Mouse (Mus musculus) cerebellum, adult 8-10 months (tissue): ENCODE results near the gene Herc2.
"Not testable (repeated sequence)": the region's sequence is repeated elsewhere in the genome, so short reads cannot be mapped to it uniquely, and the experiment has no call there.

Source experiments
- DNase-seq: peaks from one replicate; pipeline ENCODE4 v3.0.0; 2022

Gene Herc2

DNA sequence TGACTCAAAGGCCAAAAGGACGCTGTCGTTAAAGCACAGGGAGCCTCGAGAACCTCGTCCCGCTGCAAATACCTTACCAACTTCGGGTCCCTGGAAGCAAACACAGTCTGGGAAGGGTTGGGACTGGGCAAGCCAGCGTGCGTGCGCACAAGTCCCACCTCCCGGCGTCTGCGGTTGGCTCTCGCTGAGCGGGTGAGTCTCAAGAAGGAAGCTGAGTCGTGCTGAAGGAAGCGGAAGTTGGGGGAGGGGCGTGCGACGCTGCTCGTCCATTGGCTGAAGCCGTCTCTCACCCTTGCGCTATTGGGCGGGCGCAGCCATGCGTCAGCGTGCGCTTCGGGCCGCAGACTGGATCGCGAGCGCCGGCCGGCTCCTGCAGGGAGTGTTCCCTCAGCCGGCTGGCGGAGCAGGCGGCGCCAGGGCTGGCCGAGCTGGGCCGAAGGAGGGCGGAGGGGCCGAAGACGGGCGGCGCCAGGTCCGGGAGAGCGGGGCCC lies at the start of gene Herc2:
Gene Herc2, plus strand, starts transcription at position 366 of the 491 bp plus-strand sequence.
- DNase-seq = peak; percentile 98

GRCm38 (mm10) chr7:56010318-56011017 lies 39.5 kb upstream of the Herc2 start:
- DNase-seq = no peak

GRCm38 (mm10) chr7:56011018-56011333 lies 39.0 kb upstream of the Herc2 start:
- DNase-seq = no peak

DNA sequence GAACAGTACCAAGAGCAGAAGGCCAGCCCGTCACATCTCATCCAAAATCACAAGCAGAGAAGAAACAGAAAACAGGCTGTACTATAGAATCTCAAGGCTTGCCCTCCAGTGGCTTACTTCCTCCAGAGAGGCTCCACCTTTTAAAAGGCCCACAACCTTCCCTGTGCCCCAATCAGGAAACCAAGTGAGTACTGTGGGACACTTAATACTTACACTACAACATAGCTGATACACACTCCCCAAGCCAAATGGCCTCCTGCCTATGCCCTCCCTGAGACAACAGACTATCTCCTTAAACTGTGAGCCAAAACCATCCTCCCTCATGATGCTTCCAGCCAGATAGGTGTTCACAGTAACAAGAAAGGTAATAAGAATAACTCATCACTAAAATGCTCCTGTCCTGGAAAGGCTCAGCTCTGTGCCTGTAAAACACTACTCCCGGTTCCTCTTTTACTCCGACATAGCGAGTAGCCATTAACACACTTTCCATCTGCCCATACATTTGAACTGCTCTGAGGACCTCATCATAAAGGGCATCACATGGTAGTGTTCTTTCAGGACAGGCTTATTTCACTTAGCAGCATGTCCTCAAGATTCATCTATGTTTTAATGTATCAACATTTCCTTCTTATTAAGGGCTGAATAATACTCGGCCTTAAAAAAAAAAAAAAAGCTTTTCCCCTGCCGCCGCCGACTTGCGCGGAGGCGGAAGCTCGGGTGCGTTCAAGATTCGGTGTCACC lies 36.6 kb upstream of the Herc2 start:
- DNase-seq = no peak

DNA sequence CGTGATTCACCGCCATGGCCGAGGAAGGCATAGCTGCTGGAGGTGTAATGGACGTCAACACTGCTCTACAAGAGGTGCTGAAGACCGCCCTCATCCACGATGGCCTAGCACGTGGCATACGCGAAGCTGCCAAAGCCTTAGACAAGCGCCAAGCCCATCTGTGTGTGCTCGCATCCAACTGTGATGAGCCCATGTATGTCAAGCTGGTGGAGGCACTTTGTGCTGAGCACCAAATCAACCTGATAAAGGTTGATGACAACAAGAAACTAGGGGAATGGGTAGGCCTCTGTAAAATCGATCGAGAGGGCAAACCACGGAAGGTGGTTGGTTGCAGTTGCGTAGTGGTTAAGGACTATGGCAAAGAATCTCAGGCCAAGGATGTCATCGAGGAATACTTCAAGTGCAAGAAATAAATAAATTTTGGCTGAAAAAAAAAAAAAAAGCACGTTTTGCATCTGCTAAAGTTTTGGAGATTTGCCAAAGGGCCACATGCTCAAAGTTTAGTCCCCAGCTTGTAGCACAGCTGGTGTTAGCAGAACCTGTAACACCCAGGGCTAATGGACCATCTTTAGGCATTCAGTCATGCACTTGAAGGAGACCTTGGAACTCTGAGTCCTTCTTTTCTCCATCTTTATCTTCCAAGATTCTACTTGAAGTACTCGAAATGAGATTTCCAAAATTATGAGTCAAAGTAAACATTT lies 35.8 kb upstream of the Herc2 start:
- not testable (repeated sequence) for DNase-seq

DNA sequence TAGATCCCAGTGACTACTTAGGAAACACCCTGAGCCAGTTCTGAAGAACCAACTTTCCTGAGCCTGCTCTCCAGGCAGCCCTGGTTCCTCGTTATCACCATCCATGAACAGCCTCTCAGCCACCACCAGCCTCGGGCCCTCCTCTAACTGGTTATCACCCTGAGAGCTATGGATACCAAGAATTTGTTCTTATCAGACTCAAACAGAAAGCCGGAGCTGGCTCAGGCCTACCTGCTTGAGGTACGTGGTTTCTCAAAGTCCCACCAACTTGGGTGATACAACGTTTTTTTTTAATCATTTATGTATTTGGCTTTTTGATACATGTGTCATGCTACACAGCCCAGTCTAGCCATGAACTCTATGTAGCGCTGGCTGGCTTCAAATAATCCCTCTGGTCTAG lies 34.8 kb upstream of the Herc2 start:
- no peak for DNase-seq

DNA sequence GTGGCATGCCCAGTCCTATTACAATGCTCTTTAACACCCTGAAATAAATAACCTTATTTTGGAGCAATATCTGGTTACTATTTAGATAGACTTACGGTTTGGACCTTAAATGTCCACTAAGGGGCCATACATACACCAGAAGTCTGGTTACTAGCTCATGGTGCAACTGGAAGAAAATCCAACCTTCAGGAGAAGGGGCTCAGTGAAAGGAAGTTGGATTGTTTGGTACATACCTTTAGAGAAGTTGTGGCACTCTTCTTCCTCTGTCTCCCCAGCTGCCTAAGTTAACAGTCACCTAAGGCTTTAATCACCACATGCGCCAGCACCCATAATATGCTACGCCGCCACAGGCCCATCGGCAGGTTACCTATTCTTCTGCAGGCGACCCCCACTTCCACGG lies 34.2 kb upstream of the Herc2 start:
- no peak for DNase-seq

GRCm38 (mm10) chr7:56017761-56018160 lies 32.2 kb upstream of the Herc2 start:
- DNase-seq = no peak

DNA sequence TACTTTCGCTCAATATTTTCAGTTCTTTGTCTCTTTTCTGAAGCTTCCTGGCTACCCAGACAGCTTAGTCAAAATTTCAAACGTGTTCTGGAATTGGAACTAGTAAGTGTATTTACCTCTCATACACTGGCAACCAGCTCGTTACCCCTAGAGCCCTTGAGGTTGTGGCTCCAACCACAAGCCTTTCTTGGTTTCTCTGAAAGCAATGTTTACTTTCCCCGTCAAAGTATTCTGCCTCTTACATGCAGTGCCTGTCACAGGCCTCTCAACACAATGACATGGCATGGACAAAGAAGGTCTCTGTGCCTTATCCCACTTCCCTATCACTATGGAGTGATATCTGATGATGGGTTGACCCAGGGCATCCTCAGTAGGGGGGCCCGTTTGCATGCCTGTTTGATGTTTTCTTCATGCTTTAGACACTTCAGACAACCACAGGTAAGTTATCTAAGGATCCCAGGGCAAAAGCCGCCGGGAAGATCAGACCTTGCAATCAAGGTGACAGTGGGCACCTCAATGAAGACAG lies 31.5 kb upstream of the Herc2 start:
- DNase-seq = no peak

DNA sequence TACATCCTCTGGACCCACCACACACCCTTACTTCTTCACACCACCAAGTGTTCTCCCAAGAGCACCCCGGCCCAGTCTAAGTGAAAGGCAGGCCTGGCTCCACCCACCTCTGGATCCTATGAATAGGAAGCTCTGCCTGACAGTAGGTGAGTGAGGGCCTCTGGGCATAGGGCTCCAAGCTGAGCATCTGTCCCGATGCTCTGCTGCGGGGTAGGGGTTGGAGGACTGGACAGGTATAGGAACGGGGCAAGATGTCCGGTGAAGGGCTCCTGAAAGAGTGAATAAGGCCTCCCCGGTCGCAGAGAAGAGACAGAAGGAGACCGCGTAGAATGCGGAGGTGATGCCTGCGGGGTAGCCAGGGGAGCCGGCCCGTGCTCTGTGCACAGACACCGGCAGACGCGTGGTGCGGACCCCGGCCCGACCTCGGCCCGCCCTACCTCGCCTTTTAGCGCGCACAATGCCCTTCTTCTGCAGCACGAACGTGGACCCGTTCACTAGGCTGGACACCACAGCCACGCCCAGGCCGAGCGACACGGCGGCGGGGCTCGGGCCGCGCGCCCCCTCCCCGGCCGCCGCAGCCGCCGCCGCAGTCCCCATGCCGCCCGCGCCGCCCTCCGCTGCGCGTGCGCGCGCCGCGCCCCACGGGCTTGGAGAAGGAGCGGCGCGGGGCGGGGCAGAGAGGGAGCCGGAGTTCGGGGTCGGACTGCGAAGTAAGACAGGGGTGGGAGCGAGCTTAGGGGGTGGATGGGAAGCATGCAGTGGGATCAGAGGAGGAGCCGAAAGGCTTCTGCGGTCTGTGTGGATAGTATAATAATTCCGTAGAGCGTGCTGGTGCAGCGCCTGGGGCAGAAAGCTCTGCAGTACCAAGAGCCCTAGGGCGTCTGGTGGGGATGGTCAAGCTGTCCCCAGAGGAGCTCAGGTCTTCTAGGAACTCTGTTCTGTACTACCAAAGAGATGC lies 30.7 kb upstream of the Herc2 start:
- DNase-seq = peak; percentile 59

DNA sequence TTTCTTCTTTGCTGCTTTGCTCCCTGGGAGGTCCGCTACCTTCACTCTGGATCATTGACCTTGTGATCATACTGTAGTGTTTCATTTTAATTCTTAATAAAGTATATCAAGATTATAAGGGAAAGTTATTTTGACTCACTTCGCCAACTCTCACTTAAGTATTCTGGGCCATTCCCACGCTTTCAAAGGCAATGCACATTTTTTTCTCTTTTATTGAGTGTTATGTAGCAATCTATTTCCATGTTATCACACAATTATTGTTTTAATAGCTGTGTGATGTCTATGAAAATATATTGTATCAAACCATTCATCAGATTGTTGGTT lies 30.1 kb upstream of the Herc2 start, which contains the start of gene Nipa1:
Gene Nipa1, minus strand, starts transcription at position 25 of the 324 bp plus-strand sequence.
- no peak for DNase-seq

DNA sequence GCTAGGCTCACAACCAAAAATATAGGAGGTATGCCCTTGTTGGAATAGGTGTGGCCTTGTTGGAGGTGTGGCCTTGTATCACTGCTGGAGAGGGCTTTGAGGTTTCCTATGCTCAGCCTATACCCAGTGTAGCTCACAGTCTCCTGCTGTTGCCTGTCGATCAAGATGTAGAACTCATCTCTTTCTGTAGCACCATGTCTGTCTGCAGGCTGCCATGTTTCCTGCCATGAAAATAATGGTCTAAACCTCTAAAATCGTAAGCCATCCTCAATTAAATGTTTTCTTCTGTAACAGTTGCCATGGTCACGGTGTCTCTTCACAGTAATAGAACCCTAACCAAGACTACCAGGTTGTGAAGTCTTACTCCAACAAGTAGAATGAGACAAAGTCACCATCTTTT lies 26.4 kb upstream of the Herc2 start:
- no peak for DNase-seq

GRCm38 (mm10) chr7:56042353-56042752 lies 7.6 kb upstream of the Herc2 start:
- DNase-seq = peak; percentile 70

- DNase-seq = no peak
These were observed 6.3 kb upstream of the Herc2 start for GRCm38 (mm10) chr7:56043577-56044266.

GRCm38 (mm10) chr7:56044267-56044629 lies 5.7 kb upstream of the Herc2 start:
- no peak for DNase-seq

GRCm38 (mm10) chr7:56047178-56047577 lies 2.8 kb upstream of the Herc2 start:
- DNase-seq = no peak

DNA sequence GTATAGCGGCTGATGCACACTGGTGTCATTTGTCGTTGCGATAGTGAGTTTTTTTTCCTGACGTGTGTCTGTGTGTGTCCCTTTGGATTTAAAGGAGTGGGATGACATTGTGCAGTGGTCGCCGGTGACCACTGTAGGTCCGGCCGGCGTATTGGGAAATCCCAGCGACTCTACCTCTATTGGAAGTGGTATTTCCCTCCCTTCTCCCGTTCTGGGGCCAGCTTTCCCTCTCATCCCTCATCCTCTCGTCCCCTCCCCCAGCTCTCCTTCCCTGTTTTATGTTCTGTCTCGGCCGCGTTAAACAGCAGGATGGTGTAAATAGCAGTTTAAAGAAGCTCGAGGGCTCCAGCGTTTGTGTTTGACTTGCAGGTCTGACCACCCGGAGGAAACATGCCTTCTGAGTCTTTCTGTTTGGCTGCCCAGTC lies 503 bp downstream of the Herc2 start:
- DNase-seq = peak; percentile 41

- DNase-seq = no peak
These were observed 3.0 kb downstream of the Herc2 start for GRCm38 (mm10) chr7:56052996-56053395.

DNA sequence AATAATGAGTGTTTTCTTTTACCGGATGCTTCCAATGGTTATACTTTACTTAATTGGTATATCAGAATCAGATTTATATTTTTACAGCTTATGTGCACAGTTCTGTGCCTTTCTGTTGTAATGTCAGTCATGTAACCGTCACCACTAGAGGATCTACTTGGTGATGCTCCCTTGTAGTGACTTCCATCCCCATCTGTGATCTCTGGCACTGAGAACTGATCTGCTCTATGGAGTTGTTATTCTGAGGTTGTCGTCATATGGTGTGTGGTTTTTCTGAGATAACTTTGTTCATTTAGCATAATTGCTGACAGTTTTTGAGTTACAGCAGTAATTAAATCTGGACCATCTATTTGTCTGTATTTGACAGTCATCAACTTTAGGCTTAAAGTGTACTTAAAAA lies 5.3 kb downstream of the Herc2 start:
- DNase-seq = no peak

DNA sequence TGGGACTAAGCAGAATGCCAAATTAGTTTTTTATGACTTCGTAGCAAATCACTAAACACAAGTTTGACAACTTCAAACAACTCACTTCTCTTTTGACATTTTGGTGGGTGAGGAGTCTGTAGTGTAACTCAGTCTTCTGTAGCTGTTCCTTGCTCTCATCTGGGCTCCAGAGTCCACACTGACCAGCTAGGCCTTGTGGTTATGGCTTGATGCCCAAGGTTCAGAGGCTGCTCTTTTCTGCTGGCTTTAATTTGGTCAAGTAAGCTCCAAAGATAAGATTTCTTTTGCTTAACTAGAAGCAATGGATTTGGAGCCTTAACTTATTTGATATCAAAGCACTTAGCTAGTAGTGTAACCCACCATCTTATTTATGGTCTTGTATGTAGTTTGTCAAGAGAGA lies 14.9 kb downstream of the Herc2 start:
- no peak for DNase-seq

- DNase-seq = no peak
These were observed 16.1 kb downstream of the Herc2 start for GRCm38 (mm10) chr7:56066136-56066535.

DNA sequence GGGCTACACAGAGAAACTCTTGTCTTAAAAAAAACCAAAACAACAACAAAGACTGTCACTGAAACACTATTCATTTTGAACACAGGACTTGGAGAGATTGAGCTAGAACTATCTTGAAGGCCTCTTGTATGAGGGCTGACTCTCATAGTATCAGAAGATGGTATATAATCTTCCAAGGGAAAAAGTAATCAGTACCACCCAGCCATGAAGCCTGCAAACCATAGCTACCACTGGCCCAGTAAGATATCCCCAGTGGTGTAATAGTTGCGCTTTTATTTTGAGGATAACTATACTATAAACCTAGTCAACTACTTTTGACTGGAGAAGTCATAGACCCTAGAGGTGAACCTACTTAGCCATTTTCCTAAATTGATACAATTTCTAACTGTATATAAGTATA lies 16.6 kb downstream of the Herc2 start:
- no peak for DNase-seq
